Mouse (Mus musculus) MEL (cell line): ENCODE results near the gene Gm26938.

Source experiments
- CTCF ChIP-seq, 3 experiments: IDR thresholded peaks in 2 of 3; conservative IDR thresholded peaks in 1 of 3; 2 replicates each; pipeline ENCODE4 v1.5.1; 2011 to 2012; ENCODE audit warnings: low read length in 3 of 3, low read depth in 2 of 3, mild to moderate bottlenecking in 2 of 3, improper control_type of control experiment in 1 of 3, inconsistent platforms in 1 of 3, mixed read lengths in 1 of 3, moderate library complexity in 1 of 3; ENCODE audit not compliant: control insufficient read depth in 1 of 3, insufficient read depth in 1 of 3, poor library complexity in 1 of 3, severe bottlenecking in 1 of 3
- NELFE ChIP-seq: IDR thresholded peaks from 2 replicates; pipeline ENCODE4 v1.6.1; 2011; ENCODE audit warnings: low read depth, low read length, improper control_type of control experiment
- POLR2AphosphoS2 ChIP-seq: IDR thresholded peaks from 2 replicates; pipeline ENCODE4 v1.6.1; 2011; ENCODE audit warnings: low read length, improper control_type of control experiment
- SIN3A ChIP-seq: IDR thresholded peaks from 2 replicates; pipeline ENCODE4 v1.6.1; 2012; ENCODE audit warnings: low read length, improper control_type of control experiment, inconsistent platforms
- USF2 ChIP-seq, 2 experiments: IDR thresholded peaks; 2 replicates each; pipeline ENCODE4 v1.6.1; 2011 to 2012; ENCODE audit warnings: improper control_type of control experiment in 2 of 2, low read length in 2 of 2, borderline replicate concordance in 1 of 2, inconsistent platforms in 1 of 2, low read depth in 1 of 2, mild to moderate bottlenecking in 1 of 2; ENCODE audit not compliant: insufficient read depth in 1 of 2

DNA sequence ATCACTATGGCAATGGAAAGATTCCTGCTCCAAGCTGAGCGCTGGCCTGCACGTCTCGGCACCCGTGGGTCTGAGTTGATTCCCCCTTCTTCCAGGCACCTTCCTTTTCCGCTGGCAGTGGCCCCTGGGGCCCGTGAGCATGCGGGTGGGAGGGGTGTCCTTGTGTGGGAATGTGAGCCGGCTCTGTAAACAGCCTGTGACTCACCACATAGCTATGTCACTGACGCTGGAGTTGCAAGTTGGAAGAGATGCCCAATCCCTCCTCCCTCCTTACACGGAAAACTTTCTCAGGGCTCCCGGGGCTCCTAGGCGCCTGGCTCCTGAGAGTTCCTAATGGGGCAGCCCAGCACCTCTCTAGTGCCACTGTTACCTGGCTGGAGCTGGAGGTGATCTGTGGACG, 29.3 kb downstream of the Gm26938 start:
- TF ChIP-seq CTCF (IDR thresholded peaks at IDR 0.05 in 2 of 3, conservative IDR thresholded peaks at IDR 0.05 in 1 of 3; ENCODE audit: control insufficient read depth in 1 of 3, insufficient read depth in 1 of 3, low read depth in 2 of 3, low read length in 3 of 3, poor library complexity in 1 of 3, severe bottlenecking in 1 of 3) (no peak), SIN3A (no peak), NELFE (no peak), USF2 (IDR thresholded peaks at IDR 0.05; ENCODE audit: borderline replicate concordance in 1 of 2, insufficient read depth in 1 of 2, low read depth in 1 of 2, low read length in 2 of 2) (no peak), POLR2AphosphoS2 (no peak)
